Mouse (Mus musculus) heart, postnatal 36 days (tissue): ENCODE results near the gene Drg1. TPM values are rescaled to one million over a fixed set of nuclear protein-coding genes. Genes with fewer than 3 reads are reported as not detected.
"Not testable (repeated sequence)": the region's sequence is repeated elsewhere in the genome, so short reads cannot be mapped to it uniquely, and the experiment has no call there.

Source experiments
- DNase-seq, 2 experiments: peaks; one replicate each; pipeline ENCODE4 v3.0.0; 2021 to 2022
- intact Hi-C: fragments of 180-260 bp; cut with DNase I; formaldehyde crosslinking; loops from one replicate; pipeline ENCODE4 v1.15.1; 2025
- total RNA-seq, 2 experiments: library from RNA; stranded (reverse); gene quantifications; 2 replicates each; pipeline ENCODE4 v1.2.3; 2021

The Drg1 gene
- total RNA-seq, 2 experiments from 2014 or later = 61.8 to 63.3 TPM

DNA sequence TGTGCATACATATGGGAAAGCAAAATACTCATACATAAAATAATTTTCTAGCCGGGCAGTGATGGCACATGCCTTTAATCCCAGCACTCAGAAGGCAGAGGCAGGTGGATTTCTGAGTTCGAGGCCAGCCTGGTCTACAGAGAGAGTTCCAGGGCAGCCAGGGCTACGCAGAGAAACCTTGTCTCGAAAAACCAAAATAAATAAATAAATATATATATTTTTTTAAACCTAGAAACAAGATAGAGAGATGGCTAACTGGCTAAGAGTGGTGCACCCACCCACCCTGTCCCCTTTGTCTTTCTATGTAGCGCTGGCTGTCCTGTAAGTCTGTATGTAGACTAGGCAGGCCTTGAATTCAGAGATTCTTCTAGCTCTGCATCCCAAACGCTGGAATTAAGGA lies 93.7 kb downstream of the Drg1 start:
- intact Hi-C loops, DNase-seq: not testable (repeated sequence)

DNA sequence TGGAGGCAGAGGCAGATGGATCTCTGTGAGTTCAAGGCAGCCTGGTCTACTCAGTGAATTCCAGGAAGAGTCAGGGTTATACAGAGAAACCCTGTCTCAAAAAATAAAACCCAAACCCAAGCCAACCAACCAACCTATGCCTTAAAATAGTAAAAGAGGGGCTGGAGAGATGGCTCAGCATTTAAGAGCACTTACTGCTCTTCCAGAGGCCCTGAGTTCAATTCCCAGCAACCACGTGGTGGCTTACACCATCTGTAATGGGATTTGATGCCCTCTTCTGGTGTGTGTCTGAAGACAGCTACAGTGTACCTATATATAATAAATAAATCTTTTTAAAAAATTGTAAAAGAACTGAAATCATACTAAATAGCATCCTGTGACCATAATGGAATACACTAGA lies 94.3 kb downstream of the Drg1 start:
- peak; percentile 47 to 61 for DNase-seq
- intact Hi-C loops = not testable (repeated sequence)

DNA sequence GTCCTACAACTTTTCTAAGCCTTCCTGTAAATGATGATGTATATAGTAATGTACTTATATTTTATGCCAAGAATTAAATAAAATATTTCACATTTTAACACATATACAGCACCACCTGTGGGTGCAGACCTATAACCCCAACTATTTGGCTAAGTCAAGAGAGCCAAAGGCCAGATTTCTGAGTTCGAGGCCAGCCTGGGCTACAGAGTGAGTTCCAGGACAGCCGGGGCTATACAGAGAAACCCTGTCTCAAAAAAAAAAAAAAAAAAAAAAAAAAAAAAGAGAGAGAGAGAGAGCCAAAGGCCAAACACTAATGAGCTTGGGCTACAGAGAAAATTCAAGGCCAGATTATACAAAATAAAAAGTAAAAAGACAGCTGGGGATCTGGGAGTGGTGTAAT lies 97.2 kb downstream of the Drg1 start:
- DNase-seq = peak; percentile 36 to 41
- intact Hi-C loops = not testable (repeated sequence)

DNA sequence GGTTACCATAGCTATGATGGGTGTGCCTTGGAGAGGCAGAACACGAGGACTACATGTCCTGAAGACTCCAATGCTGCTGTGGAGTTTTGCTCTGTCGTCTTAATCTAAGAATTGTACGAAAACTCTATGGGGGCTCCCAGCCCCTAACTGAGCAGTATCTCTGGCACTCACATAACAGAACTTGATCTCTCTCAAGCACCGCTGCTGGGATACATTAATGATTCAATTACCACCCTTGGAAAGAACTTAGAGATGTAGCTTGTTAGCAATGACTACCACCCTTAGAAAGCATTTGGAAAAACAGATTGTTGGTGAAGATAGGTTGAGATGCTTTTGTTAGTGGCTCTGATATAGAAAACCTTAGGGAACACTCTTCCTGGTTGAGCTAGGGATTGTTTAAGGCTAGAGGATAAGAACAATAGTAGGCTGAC lies 98.6 kb downstream of the Drg1 start:
- intact Hi-C loops = not testable (repeated sequence)
- peak; percentile 53 to 60 for DNase-seq

DNA sequence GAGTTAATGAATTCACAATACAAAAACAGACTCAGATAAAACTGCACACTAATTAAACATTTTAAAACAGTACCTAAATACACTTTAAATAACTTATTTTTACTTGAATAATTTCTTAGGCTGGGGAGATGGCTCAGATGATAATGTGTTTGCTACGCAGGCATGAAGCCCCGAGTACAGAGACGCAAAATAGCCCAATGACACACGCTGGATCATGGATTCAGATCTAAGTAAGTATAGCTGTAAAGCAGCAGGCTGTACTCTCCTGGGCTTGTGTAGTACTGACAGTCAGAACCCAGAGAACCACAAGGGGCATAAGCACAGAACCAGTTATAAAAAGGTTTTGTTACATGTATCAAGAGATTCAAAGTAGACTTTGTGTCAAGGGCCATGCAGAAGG lies 99.1 kb downstream of the Drg1 start:
- intact Hi-C loops = not testable (repeated sequence)

DNA sequence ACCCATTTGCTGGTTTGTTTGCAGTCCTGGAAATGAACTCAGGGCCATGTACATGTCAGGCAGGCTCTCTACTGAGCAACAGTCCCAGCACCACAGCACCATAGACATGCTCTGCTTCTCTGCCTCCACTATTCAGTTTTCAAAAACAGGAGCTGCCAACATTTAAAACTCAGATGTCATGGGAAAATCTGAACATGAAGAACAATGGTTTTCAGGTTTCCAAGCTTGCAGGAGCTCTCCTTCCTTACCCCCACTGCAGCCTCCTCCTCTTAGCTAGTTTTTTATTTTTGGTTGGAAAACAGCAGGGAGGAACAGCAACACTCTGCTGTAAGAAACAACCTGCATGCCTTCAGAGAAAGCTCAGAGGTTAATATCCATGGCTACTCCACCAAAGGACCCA lies 99.9 kb downstream of the Drg1 start:
- DNase-seq, intact Hi-C loops: not testable (repeated sequence)

More for the DNA sequence above, 99.1 kb downstream of the Drg1 start:
- DNase-seq = not testable (repeated sequence)

DNA sequence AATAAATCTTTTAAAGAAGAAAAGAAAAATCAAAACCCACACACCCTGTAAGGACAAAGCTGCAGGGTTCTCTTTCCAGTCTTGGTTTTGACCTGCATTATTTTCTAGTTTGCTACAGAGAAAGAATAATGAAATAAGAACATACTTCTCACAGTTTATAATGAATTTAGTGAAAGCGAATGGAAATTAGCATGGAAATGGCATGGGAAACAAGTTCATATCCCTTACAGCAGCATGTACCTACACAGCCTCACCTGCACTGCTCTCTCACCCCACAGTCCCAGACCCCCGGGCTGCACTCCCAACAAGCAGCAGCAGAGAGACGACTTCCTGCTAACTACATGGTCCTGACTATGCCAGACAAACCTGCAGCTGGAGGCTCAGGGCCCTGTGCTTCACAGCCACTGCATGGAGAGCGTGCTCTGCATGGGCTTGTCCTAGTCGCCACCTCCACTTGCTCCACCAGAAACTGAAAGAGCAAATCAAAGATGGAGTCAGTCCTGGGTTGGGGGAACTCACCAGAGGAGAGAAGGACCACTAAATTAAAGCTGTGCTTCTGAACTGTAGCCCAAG lies 100.9 kb downstream of the Drg1 start:
- intact Hi-C loops, DNase-seq: not testable (repeated sequence)

DNA sequence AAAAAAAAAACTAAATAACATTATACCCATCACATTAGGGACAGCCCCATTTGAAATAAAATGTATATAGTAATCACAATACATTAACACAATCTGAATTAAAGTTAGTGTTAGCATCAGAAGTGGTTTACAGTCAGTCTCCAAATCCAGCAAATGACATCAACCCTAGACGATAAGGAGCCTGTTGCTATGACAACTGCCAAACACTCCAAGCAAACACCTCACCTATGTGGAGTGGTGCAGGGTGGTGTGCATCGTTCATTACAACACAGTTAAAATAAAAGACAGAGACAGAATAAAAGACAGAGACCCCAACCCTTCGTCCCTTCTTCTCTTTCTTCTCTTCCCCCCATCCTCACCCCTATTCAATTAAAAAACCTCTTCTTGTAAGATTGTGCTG lies 102.6 kb downstream of the Drg1 start:
- DNase-seq, intact Hi-C loops: not testable (repeated sequence)

DNA sequence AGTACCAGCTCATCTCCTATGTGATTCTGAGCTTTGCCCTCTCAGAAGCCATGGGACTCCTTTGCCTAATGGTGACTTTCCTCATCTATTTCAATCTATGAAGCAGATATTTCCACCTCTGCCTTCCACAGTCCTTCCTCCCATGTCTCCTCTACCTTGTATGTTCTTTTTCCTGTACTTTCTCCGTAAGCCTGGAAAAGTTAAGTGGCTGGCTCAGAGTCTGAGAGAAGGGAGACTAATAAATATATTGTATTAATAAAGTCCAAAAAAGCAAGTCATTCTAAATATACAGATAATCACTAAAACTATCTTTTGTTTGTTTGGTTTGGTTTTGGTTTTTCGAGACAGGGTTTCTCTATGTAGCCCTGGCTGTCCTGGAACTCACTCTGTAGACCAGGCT lies 103.1 kb downstream of the Drg1 start:
- intact Hi-C loops, DNase-seq: not testable (repeated sequence)

DNA sequence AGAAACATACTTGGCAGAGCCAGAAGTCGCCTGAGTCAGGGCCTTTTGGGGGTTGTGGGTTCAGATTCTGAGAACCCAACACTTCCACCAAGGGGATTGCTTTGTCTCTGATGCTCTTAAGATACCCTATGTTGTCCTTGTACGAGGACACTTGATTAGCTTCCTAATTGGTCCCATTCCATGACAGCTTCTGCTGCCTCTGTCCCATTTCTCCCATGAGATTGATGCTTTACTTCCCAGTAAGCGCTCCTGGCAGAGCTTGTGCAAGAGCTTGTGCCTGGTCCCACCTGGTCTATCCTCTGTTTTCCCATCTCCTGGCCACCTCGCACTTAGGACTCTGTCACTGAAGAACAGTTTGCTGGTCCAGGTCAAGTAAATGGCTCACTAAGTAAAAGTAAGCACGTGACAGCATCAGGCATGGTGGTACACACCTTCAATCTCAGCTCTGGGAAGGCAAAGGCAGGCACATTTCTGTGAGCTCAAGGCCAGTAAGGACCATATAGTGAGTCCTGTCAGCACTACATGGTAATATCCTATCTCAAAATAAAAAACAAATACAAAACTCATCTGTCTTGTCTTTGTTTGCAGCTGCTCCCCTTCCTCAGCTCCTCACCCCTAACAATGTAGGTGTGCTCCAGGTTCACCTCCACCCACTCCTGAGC lies 103.8 kb downstream of the Drg1 start:
- peak; percentile 66 to 71 for DNase-seq
- intact Hi-C loops = not testable (repeated sequence)

DNA sequence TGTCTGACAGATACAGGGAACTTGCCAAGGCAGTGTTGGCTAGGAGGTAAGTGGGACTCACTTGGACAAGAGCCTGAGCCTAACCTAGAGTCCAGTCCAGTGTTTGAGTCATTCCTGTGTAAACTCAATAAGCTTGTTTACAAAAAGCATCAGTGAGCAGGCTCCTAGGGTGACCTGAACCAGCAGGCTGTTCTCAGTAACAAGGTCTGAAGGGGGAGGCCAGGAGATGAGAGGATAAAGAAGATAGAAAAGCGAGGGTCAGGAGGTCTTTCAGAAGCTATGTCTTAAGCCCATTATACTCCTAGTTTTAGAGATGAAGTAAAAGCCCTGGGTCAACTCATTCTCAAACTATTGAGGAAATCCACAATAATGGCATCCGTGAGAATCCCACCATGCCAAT lies 104.8 kb downstream of the Drg1 start:
- peak; percentile 62 to 65 for DNase-seq
- intact Hi-C loops = not testable (repeated sequence)

DNA sequence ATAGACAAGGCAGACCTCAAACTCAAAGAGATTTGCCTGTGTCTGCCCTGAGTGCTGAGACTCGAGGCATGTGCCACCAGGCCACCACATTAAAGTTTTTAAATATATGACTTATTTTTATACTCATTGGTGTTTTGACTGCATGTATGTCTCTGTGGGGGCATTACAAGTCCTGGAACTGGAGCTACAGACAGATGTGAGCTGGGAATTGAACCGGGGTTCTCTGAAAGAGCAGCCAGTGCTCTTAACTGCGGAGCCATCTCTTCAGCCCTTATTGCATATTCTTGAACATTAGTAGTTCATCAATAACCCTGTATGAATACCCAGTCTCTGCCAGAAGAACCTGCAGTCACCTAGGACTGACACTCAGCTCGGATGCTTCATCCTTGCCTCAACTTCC lies 107.4 kb downstream of the Drg1 start:
- intact Hi-C loops, DNase-seq: not testable (repeated sequence)

DNA sequence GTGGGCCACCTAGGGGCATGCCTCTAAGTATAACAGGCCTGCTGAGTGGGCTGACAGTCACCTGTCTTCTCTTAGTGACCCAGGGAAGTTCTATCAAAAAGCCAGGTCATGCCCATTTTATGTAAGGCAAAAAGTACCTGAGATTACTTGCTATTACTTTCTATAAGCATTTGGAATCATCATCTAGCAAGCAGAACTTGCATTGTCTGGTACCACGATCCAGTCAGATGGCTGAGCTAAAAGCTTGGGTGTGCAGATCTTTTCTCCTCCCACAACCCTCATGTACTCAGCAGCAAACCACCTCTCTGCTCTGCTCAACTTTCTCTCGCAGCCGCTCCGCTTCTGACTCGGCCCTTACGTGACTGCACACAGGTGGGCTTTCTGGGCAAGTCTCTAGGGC lies 108.2 kb downstream of the Drg1 start:
- intact Hi-C loops, DNase-seq: not testable (repeated sequence)

DNA sequence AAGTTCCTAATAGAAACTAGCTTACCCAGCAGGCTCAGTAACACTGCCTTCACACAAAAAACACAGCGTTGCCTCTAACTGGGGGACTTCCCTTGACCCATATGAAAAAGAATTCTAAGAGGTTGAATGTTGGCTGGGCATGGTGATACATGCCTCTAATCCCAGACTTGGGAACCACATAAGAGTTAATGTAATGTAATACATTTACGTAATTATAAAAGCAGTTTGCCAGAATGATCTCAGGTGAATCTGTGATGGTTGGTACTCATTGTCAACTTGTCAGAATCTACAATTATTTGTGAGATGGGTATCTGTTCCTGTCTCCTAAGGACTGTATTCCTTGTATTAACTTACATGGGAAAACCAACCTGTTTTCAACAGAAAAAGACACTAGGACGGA lies 109.2 kb downstream of the Drg1 start:
- DNase-seq, intact Hi-C loops: not testable (repeated sequence)

DNA sequence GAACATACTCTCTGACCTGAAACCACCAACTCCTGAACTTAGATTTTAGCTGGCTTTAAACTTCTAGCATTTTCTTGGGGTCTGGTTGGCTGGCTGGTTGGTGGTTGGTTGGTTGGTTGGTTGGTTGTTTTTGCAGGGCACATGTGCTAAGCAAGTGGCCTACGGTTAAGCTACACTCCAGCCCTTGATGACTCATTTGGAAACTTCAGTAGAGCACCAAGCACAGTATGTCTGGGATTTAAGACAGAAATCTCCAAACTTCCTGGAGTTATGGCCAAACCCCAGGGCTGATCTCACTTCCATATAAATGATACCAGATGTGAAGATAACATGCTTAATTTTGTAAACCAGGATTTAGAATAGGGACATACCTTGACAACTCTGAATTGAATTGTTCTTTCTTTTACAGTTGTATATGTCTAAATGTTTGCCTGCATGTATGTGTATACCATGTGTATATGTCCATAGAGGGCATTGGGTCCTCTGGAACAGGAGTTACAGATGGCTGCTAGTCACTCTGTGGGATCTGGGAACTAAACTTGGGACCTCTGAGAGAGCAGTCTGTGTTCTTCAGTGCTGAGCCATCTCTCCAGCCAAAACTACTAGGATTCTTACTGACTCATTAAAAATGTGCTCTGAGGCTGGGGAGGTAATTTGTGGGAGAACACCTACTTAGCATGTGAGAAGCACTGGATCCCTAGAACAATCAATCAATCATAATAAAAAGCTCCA lies 112.4 kb downstream of the Drg1 start:
- peak; percentile 57 to 68 for DNase-seq
- intact Hi-C loops = not testable (repeated sequence)

DNA sequence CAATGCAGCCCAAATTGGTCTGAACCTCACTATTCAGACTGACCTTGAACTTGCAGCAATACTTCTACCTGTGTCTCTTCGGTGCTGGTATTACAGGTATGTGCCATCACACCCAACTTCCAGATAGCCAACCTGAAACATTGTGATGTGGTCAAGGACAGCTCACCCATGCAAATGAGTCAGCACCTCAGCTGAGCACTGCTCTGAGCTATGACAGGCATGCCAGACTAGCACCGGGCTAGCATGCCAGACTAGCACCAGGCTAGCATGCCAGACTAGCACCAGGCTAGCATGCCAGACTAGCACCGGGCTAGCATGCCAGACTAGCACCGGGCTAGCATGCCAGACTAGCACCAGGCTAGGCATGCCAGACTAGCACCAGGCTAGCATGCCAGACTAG lies 114.9 kb downstream of the Drg1 start:
- DNase-seq, intact Hi-C loops: not testable (repeated sequence)

DNA sequence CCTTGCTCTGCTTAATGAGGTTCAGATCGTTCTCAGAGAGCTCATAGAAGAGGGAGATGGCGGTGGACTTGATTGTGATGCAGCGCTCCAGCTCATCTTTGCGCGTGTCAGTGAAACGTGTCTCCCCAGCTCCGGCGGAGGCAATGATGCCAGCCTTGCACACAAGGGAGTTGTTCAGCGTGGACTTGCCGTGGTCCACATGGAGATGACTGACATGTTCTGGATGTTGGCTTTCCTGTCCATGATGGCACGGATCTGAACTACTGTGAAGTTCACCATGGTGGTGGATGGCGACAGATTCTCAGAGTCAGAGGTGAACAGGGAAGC lies 115.6 kb downstream of the Drg1 start:
- intact Hi-C loops, DNase-seq: not testable (repeated sequence)

DNA sequence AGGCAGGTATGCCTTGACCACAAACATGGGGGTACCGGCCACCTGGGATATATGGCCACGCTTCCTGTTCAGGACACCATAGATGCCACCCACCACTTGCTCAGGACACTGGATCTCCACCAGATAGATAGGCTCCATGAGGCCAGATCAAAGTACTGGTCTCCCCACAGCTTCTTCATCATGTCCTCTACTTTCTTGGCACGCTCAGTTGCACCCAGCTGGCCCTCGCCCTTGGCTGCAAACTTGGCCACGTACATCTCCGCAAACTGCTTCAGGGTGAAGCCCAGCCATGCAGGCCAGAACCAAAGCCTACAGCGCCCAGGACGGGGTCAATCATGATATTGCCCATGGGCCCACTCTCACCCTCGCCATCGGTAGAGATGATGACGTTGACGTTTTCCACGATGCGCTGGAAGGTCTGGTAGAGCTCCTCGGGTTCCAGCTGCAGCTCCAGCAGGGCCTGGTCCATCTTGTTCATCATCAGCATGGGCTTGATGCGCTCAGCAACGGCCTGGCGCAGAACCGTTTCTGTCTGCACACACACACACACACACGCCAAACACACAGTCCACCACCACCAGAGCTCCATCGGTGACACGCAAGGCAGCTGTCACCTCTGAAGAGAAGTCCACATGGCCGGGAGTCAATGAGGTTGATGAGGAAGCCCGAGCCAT lies 116.1 kb downstream of the Drg1 start:
- intact Hi-C loops = not testable (repeated sequence)
- peak in 1 of 2 experiments; percentile 44 for DNase-seq

DNA sequence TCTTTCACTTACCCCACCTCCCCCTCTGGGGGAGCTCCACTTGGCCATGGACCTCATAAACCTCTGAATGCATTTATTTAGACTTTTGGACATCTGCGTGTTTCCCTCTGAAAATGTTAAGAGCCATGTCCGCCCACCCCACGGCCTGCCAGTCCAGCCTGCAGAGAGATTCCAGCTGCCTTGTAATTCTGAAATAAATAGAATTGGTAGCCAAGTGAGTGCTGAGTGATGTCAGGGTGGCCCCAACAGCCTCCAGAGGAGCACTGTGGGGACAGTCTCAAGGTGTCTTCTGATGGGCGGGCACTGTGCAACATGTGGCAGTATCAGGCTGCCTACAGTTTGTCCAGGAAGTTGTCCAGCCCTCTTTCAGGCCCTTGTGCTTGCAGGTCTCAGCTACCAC lies 116.7 kb downstream of the Drg1 start:
- intact Hi-C loops, DNase-seq: not testable (repeated sequence)

DNA sequence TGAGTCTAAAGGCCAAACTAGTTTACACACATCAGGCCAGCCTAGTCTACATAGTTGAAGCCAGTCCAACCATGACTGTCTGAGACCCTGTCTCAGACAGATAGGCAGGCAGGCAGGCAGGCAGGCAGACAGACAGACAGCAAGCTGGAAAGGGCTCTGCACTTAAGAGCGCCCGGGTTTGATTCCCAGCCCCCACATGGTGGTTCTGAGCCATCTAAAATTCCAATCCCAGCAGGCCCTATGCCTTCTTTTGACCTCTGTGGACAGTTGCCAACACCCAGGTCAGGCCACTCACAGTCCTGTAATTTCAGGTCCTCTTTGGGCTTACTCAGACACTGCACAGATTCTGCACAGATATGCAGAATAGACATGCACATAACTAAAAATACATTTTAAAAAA lies 119.4 kb downstream of the Drg1 start:
- DNase-seq, intact Hi-C loops: not testable (repeated sequence)
